Mouse (Mus musculus) CH12.LX (cell line): ENCODE data around the gene Mospd3.

ENCODE experiments used
- CTCF ChIP-seq, 2 experiments: IDR thresholded peaks in 1 of 2; conservative IDR thresholded peaks in 1 of 2; 2 replicates each; pipeline ENCODE4 v1.5.1; 2011 to 2012; ENCODE audit warnings: low read depth in 2 of 2, low read length in 2 of 2, improper control_type of control experiment in 1 of 2, inconsistent platforms in 1 of 2, mild to moderate bottlenecking in 1 of 2, moderate library complexity in 1 of 2
- EP300 ChIP-seq: IDR thresholded peaks from 2 replicates; pipeline ENCODE4 v1.6.1; 2011; ENCODE audit warnings: low read length, improper control_type of control experiment
- MAZ ChIP-seq: IDR thresholded peaks from 2 replicates; pipeline ENCODE4 v1.6.1; 2012; ENCODE audit warnings: low read depth, mild to moderate bottlenecking, inconsistent platforms, low read length, improper control_type of control experiment, moderate library complexity
- MEF2A ChIP-seq: IDR thresholded peaks from 2 replicates; pipeline ENCODE4 v1.6.1; 2014; ENCODE audit warnings: low read depth, mild to moderate bottlenecking, inconsistent platforms, low read length, improper control_type of control experiment, borderline replicate concordance
- POLR2A ChIP-seq: IDR thresholded peaks from 2 replicates; pipeline ENCODE4 v1.6.1; 2011; ENCODE audit warnings: low read depth, mild to moderate bottlenecking, improper control_type of control experiment, low read length

DNA sequence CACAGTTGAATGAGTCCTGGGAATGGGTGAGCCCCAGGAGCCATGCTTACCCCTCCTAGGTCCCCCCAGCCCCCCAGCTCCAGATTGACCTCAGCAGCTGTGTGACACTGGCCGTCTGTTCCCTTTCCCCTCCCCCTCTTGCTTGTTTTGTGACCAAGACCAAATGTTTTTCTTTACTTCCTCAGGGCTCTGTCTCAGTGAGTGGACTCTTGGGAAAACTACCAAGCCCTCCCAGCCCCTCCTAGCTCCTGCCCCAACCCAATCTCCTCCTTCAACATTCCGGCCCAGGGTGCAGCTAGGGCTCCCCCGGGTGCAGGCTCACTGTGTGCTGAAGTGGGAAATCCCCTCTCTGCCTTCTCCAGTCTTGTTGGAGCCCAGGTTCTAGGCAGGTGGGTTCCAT, 29.7 kb upstream of the Mospd3 start:
- TF ChIP-seq CTCF (conservative IDR thresholded peaks at IDR 0.05 in 1 of 2, IDR thresholded peaks at IDR 0.05 in 1 of 2; ENCODE audit: low read depth in 2 of 2, low read length in 2 of 2) (no peak), EP300 (no peak; the same call in 1 of the 2 replicates), MAZ (no peak), POLR2A (no peak), MEF2A (no peak)
